Mouse (Mus musculus) cerebellum, adult 9-11 months (tissue): Measurements from ENCODE around the gene Parp9.

Experiments
- DNase-seq: peaks from one replicate; pipeline ENCODE4 v3.0.0; 2022

The Parp9 gene

GRCm38 (mm10) chr16:36008396-36008795 lies 70.1 kb downstream of the Parp9 start:
- no peak for DNase-seq

DNA sequence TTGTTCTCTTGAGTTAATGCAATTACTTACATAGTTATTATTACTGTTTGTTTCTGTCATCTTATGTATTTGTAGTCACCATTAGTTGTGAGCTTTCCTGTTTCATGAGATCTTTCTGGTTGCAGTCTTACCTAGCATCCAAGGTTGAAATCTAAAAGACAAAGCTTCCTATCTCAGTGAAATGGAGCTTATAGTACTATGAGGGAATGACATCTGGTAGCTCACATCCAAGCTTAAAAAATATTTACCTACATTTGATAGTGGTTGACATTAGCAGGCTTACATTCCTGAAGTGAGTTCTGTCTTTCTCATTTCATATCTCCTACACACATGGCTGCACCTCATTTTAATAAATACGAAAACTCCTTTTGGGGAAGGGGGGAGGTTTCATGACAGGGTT lies 78.1 kb downstream of the Parp9 start:
- DNase-seq = no peak
